10 mouse cellular contexts compared by ENCODE assay signal in genomic region chr11:34236091-34236759, GRCm38 (mm10). TPM values are rescaled to one million over a fixed set of nuclear protein-coding genes. Genes with fewer than 3 reads are reported as not detected.
A peak's percentile ranks its signal among the peaks of the same experiment; 100 is the strongest.
DNase-seq lines count a peak whose midpoint lies in the region; ATAC-seq and TF ChIP-seq lines count a peak whose summit lies in the region.
"Had no signal": no experiment of that assay in that cellular context is flagged by ENCODE, and none has a peak within 500 bp of the region (broad histone marks: within the 10 kb centered on the region; RNA-seq: fewer than 3 reads in every experiment).

No protein-coding gene starts in this region.

- no peak overlapping the region for H3K9ac ChIP-seq in ES-Bruce4 (ENCODE audit: low read depth, poor library complexity, severe bottlenecking)

- peak; percentile 11 for DNase-seq in kidney, adult 2 months
- no peak for DNase-seq in kidney, postnatal 14 days
- DNase-seq in brain, adult 2 months (ENCODE audit: low read depth, low spot score), result peak; percentile 65
- DNase-seq in lung, postnatal 25 days (ENCODE audit: low spot score), result peak; percentile 7
- peak; percentile 52 for DNase-seq in thymus, postnatal 14 days
- no peak for DNase-seq in urinary bladder, postnatal 10 days (ENCODE audit: low spot score)

- 53% methylated on average over 5 of the region's 5 CpGs for WGBS in kidney, adult 2 months

- H3K4me3 ChIP-seq in kidney, adult 2 months (ENCODE audit: insufficient read depth, low read depth, low read length), result no peak overlapping the region
- no peak overlapping the region for H3K4me3 ChIP-seq in ES-Bruce4 (ENCODE audit: low read depth, low read length)

- no peaks in the 10 kb centered on the region for H3K27me3 ChIP-seq in kidney, adult 2 months (replicated peaks; ENCODE audit: control insufficient read depth, insufficient read depth, low read length)
- H3K27me3 ChIP-seq in ES-Bruce4 (ENCODE audit: control insufficient read depth, insufficient read depth, low read length, poor library complexity, severe bottlenecking), result no peaks in the 10 kb centered on the region

- peak; percentile 59 to 65; a peak in 3 of 4 replicates for ATAC-seq in hematopoietic stem cell, adult 5-6 weeks (replicated peaks in 1 of 2; ENCODE audit: insufficient read depth in 1 of 2, low FRiP score in 2 of 2, low TSS enrichment in 1 of 2, low read depth in 1 of 2, poor library complexity in 2 of 2, severe bottlenecking in 2 of 2)

- TF ChIP-seq CTCF in kidney, adult 2 months (conservative IDR thresholded peaks at IDR 0.05; ENCODE audit: insufficient read depth, insufficient read length, low read depth, low read length), result peak; percentile 46
- TF ChIP-seq CTCF in ES-Bruce4 (IDR thresholded peaks at IDR 0.05; ENCODE audit: low read depth, low read length), result peak; percentile 76

- no peaks in the 10 kb centered on the region for H3K9me3 ChIP-seq in ES-Bruce4 (replicated peaks; ENCODE audit: control insufficient read depth, insufficient read depth, low read length, poor library complexity, severe bottlenecking)

- no peaks in the 10 kb centered on the region for H3K4me1 ChIP-seq in kidney, adult 2 months (ENCODE audit: control insufficient read depth, insufficient read depth, low read length)
- no peaks in the 10 kb centered on the region for H3K4me1 ChIP-seq in ES-Bruce4 (ENCODE audit: control insufficient read depth, insufficient read depth, low read length)

- no peaks in the 10 kb centered on the region for H3K36me3 ChIP-seq in kidney, adult 2 months (ENCODE audit: control insufficient read depth, insufficient read depth, low read length)
- no peaks in the 10 kb centered on the region for H3K36me3 ChIP-seq in ES-Bruce4 (ENCODE audit: control insufficient read depth, insufficient read depth, low read length, poor library complexity, severe bottlenecking)

- no peak for TF ChIP-seq POLR2A in kidney, adult 2 months (IDR thresholded peaks at IDR 0.05; ENCODE audit: low read depth, low read length)
- no peak for TF ChIP-seq POLR2A in ES-Bruce4 (IDR thresholded peaks at IDR 0.05; ENCODE audit: insufficient read depth, low read length)

- no peak for TF ChIP-seq EP300 in ES-Bruce4 (IDR thresholded peaks at IDR 0.05; ENCODE audit: insufficient read depth, low read depth, low read length)

- H3K27ac ChIP-seq in kidney, adult 2 months (ENCODE audit: insufficient read depth, low read depth, low read length), result no peak overlapping the region
- no peak overlapping the region for H3K27ac ChIP-seq in ES-Bruce4 (ENCODE audit: insufficient read depth, low read length)

RNA-seq across cellular contexts. Expression of gene Foxi1, which starts 28.3 kb away (rescaled TPM):
- 32.8 and 36.9 TPM in 2 replicates for polyA plus RNA-seq in kidney, adult 2 months (2012; rRNA removed)
- not detected in 2 replicates for polyA plus RNA-seq in ES-Bruce4 (2011; ENCODE audit: insufficient read depth, insufficient read length, low read depth, missing spikeins)
- not detected in 2 replicates for total RNA-seq in hematopoietic stem cell, adult 5-6 weeks (2017)
- polyA plus RNA-seq: large intestine, adult 2 months; neural tube, embryonic 14.5 days had no signal

Comparison
In these comparisons a context has a peak if more than half of its experiments do, and no peak if none do; other contexts are left out.
1. DNase-seq: peak in kidney, adult 2 months (single experiment), brain, adult 2 months (single experiment), lung, postnatal 25 days (single experiment) and thymus, postnatal 14 days (single experiment); none in kidney, postnatal 14 days (single experiment) and urinary bladder, postnatal 10 days (single experiment).
2. RNA of gene Foxi1, which starts 28.3 kb away (polyA plus RNA-seq): 32.8 to 36.9 TPM in kidney, adult 2 months; not detected in ES-Bruce4; every median in the first group is over 10 times any median in the second.